ENCODE assay signal across 8 mouse cellular contexts in genomic region chr7:28820358-28821260, GRCm38 (mm10). TPM values are rescaled to one million over a fixed set of nuclear protein-coding genes. Genes with fewer than 3 reads are reported as not detected.
DNase-seq lines count a peak whose midpoint lies in the region; ATAC-seq and TF ChIP-seq lines count a peak whose summit lies in the region.

No protein-coding gene starts in this region.

- no peak for TF ChIP-seq CTCF in kidney, adult 2 months (conservative IDR thresholded peaks at IDR 0.05; ENCODE audit: insufficient read depth, insufficient read length, low read depth, low read length)

- no peaks in the 10 kb centered on the region for H3K9me3 ChIP-seq in midbrain, embryonic 14.5 days (ENCODE audit: control insufficient read depth, low read length)

- peaks cover 29% of the 10 kb centered on the region for H3K36me3 ChIP-seq in kidney, adult 2 months (ENCODE audit: control insufficient read depth, insufficient read depth, low read length)
- H3K36me3 ChIP-seq in midbrain, embryonic 14.5 days (ENCODE audit: control insufficient read depth, insufficient read depth, low read length), result peaks cover 76% of the 10 kb centered on the region

- no peak for ATAC-seq in midbrain, embryonic 14.5 days (ENCODE audit: low FRiP score, low TSS enrichment)
- ATAC-seq in monocyte, adult 5-6 weeks (replicated peaks; ENCODE audit: insufficient number of reproducible peaks, low FRiP score, low TSS enrichment, poor library complexity, severe bottlenecking), result no peak

- no peak overlapping the region for H3K4me2 ChIP-seq in midbrain, embryonic 14.5 days (ENCODE audit: low read length)

- H3K27me3 ChIP-seq in kidney, adult 2 months (replicated peaks; ENCODE audit: control insufficient read depth, insufficient read depth, low read length), result no peaks in the 10 kb centered on the region
- H3K27me3 ChIP-seq in midbrain, embryonic 14.5 days (ENCODE audit: control insufficient read depth, insufficient read depth, low read length), result no peaks in the 10 kb centered on the region

- DNase-seq in urinary bladder, postnatal 14 days (ENCODE audit: low spot score), result peak; percentile 74
- no peak for DNase-seq in urinary bladder, postnatal 25 days (ENCODE audit: low spot score)
- DNase-seq in heart, adult 18-20 months, result peak; percentile 65 to 76
- DNase-seq in kidney, adult 2 months, result peak; percentile 85
- no peak for DNase-seq in midbrain, embryonic 14.5 days
- no peak for DNase-seq in layer of hippocampus, adult 18-20 months (ENCODE audit: low spot score in 2 of 2)
- no peak for DNase-seq in right cerebral cortex, adult 18-20 months

- TF ChIP-seq POLR2A in kidney, adult 2 months (IDR thresholded peaks at IDR 0.05; ENCODE audit: low read depth, low read length), result no peak

- 51% methylated on average over 12 of the region's 12 CpGs for WGBS in kidney, adult 2 months
- 32% methylated on average over 12 of the region's 12 CpGs for WGBS in midbrain, embryonic 14.5 days

- H3K9ac ChIP-seq in midbrain, embryonic 14.5 days (replicated peaks; ENCODE audit: low read length), result no peak overlapping the region

- H3K27ac ChIP-seq in kidney, adult 2 months (ENCODE audit: insufficient read depth, low read depth, low read length), result peak overlapping the region; percentile 9
- H3K27ac ChIP-seq in midbrain, embryonic 14.5 days (replicated peaks; ENCODE audit: low read depth, low read length), result peak overlapping the region; percentile 49

- H3K4me3 ChIP-seq in kidney, adult 2 months (ENCODE audit: insufficient read depth, low read depth, low read length), result no peak overlapping the region
- H3K4me3 ChIP-seq in midbrain, embryonic 14.5 days (replicated peaks; ENCODE audit: low read depth, low read length), result no peak overlapping the region

- H3K4me1 ChIP-seq in kidney, adult 2 months (ENCODE audit: control insufficient read depth, insufficient read depth, low read length), result peaks cover 20% of the 10 kb centered on the region; the same call in 1 of the 2 replicates
- H3K4me1 ChIP-seq in midbrain, embryonic 14.5 days (ENCODE audit: control insufficient read depth, insufficient read depth, low read length), result peaks cover 9% of the 10 kb centered on the region

RNA-seq across cellular contexts. Expression of gene Ech1, which starts 4.4 kb away (rescaled TPM):
- total RNA-seq in heart, adult 18-20 months (2021), result 1,000 to 10,000 TPM; 1,960 to 1,989 TPM
- 865 and 950 TPM in 2 replicates for polyA plus RNA-seq in kidney, adult 2 months (2012; rRNA removed)
- 62.4 and 78.1 TPM in 2 replicates for polyA plus RNA-seq in midbrain, embryonic 14.5 days (2014; fragmentation: Nextera tagmentation; extraction: Ambion mirVana)
- total RNA-seq in layer of hippocampus, adult 18-20 months (2021), result 10 to 100 TPM; 63.1 to 71.0 TPM
- total RNA-seq in monocyte, adult 5-6 weeks (2017), result 48.7 to 61.1 TPM (median 56.4 TPM) in 3 replicates

RNA-seq across cellular contexts. Expression of gene Hnrnpl, which starts 12.3 kb away (rescaled TPM):
- 100 to 1,000 TPM; 196 to 224 TPM for total RNA-seq in heart, adult 18-20 months (2021)
- 172 and 214 TPM in 2 replicates for polyA plus RNA-seq in kidney, adult 2 months (2012; rRNA removed)
- 168 and 170 TPM in 2 replicates for polyA plus RNA-seq in midbrain, embryonic 14.5 days (2014; fragmentation: Nextera tagmentation; extraction: Ambion mirVana)
- 100 to 1,000 TPM; 407 to 414 TPM for total RNA-seq in layer of hippocampus, adult 18-20 months (2021)
- 279 to 373 TPM (median 301 TPM) in 3 replicates for total RNA-seq in monocyte, adult 5-6 weeks (2017)

RNA-seq across cellular contexts. Expression of gene Lgals4, which starts 13.0 kb away (rescaled TPM):
- 10 to 100 TPM in 1 of 2 experiments, 1 to 10 TPM in 1; 9.6 to 18.7 TPM for total RNA-seq in heart, adult 18-20 months (2021)
- polyA plus RNA-seq in kidney, adult 2 months (2012; rRNA removed), result 22.8 and 25.0 TPM in 2 replicates
- 1.7 and 3.3 TPM in 2 replicates for polyA plus RNA-seq in midbrain, embryonic 14.5 days (2014; fragmentation: Nextera tagmentation; extraction: Ambion mirVana)
- 1 to 10 TPM; 3.5 to 5.6 TPM for total RNA-seq in layer of hippocampus, adult 18-20 months (2021)
- total RNA-seq in monocyte, adult 5-6 weeks (2017), result 1.2 to 7.4 TPM (median 5.5 TPM) in 3 replicates

RNA-seq across cellular contexts. Expression of gene Rinl, which starts 31.8 kb away (rescaled TPM):
- total RNA-seq in heart, adult 18-20 months (2021), result 1 to 10 TPM; 1.5 to 3.4 TPM
- 2.9 and 5.9 TPM in 2 replicates for polyA plus RNA-seq in kidney, adult 2 months (2012; rRNA removed)
- 1.1 and 2.4 TPM in 2 replicates for polyA plus RNA-seq in midbrain, embryonic 14.5 days (2014; fragmentation: Nextera tagmentation; extraction: Ambion mirVana)
- total RNA-seq in layer of hippocampus, adult 18-20 months (2021), result 1 to 10 TPM; 2.4 to 3.0 TPM
- 57.3 to 157 TPM (median 67.9 TPM) in 3 replicates for total RNA-seq in monocyte, adult 5-6 weeks (2017)

RNA-seq across cellular contexts. Expression of gene Lgals7, which starts 43.0 kb away (rescaled TPM):
- total RNA-seq in heart, adult 18-20 months (2021), result 1 to 10 TPM in 1 of 2 experiments, under 1 TPM in 1; 0.93 to 1.8 TPM
- 1.1 and 1.6 TPM in 2 replicates for polyA plus RNA-seq in kidney, adult 2 months (2012; rRNA removed)
- 7.9 and 22.6 TPM in 2 replicates for polyA plus RNA-seq in midbrain, embryonic 14.5 days (2014; fragmentation: Nextera tagmentation; extraction: Ambion mirVana)
- total RNA-seq in layer of hippocampus, adult 18-20 months (2021), result not detected
- not detected in 3 replicates for total RNA-seq in monocyte, adult 5-6 weeks (2017)

Comparison
In these comparisons a context has a peak if more than half of its experiments do, and no peak if none do; other contexts are left out.
1. DNase-seq: peak in urinary bladder, postnatal 14 days (single experiment), heart, adult 18-20 months (2 of 2) and kidney, adult 2 months (single experiment); none in urinary bladder, postnatal 25 days (single experiment), midbrain, embryonic 14.5 days (single experiment), layer of hippocampus, adult 18-20 months (0 of 2) and right cerebral cortex, adult 18-20 months (single experiment).
2. RNA of gene Ech1, which starts 4.4 kb away (total RNA-seq): 1,960 to 1,989 TPM in heart, adult 18-20 months; 63.1 to 71.0 TPM in layer of hippocampus, adult 18-20 months and 48.7 to 61.1 TPM in monocyte, adult 5-6 weeks; every median in the first group is over 10 times any median in the second.